Comparison of ENCODE assay signal across 9 mouse cellular contexts in the genomic region with DNA sequence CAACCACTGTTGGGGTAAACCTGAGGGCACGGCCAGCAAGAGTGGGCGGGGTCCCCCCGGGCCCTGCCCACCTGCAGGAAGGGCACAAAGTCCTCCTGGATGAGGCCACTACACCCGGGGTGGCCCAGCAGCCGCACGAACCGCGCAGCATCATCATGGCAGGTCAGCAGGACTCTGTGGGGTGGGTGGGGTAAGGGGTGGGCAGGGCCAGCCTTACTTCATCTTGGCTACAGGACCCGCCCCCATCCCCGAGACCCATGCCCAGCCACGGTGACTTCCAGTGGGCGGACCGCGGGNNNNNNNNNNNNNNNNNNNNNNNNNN. TPM values are rescaled to one million over a fixed set of nuclear protein-coding genes. Genes with fewer than 3 reads are reported as not detected.
DNase-seq lines count a peak whose midpoint lies in the region; ATAC-seq lines count a peak whose summit lies in the region.
"Had no signal": no experiment of that assay in that cellular context is flagged by ENCODE, and none has a peak within 500 bp of the region (broad histone marks: within the 10 kb centered on the region; RNA-seq: fewer than 3 reads in every experiment).

No protein-coding gene starts in this region.

- H3K9ac ChIP-seq in heart, embryonic 13.5 days, result no peak overlapping the region
- H3K9ac ChIP-seq in stomach, embryonic 16.5 days (ENCODE audit: low read length), result no peak overlapping the region

- DNase-seq in heart, adult 11 months, result no peak
- DNase-seq in CD4-positive helper T cell, adult 2 months (ENCODE audit: low read depth, low spot score), result peak; percentile 60
- DNase-seq in liver, result peak; percentile 8
- no peak for DNase-seq in urinary bladder, postnatal 36 days (ENCODE audit: low spot score in 2 of 2)

- peak overlapping the region; percentile 18 for H3K4me2 ChIP-seq in heart, embryonic 13.5 days
- H3K4me2 ChIP-seq in stomach, embryonic 16.5 days (ENCODE audit: low read depth, low read length), result no peak overlapping the region

- peaks cover 32% of the 10 kb centered on the region for H3K9me3 ChIP-seq in heart, embryonic 13.5 days
- peaks cover 34% of the 10 kb centered on the region for H3K9me3 ChIP-seq in stomach, embryonic 16.5 days (replicated peaks; ENCODE audit: control insufficient read depth, low read length)

- 75% methylated on average over 14 of the region's 14 CpGs for WGBS in heart, embryonic 13.5 days
- 62% methylated on average over 14 of the region's 14 CpGs for WGBS in stomach, embryonic 16.5 days

- H3K27ac ChIP-seq in heart, embryonic 13.5 days (replicated peaks), result no peak overlapping the region
- no peak overlapping the region for H3K27ac ChIP-seq in stomach, embryonic 16.5 days (ENCODE audit: low read length)

- peaks cover 39% of the 10 kb centered on the region for H3K36me3 ChIP-seq in heart, embryonic 13.5 days
- H3K36me3 ChIP-seq in stomach, embryonic 16.5 days (ENCODE audit: control insufficient read depth, insufficient read depth, low read length), result peaks cover 36% of the 10 kb centered on the region

- peak overlapping the region; percentile 13; the same call in 1 of the 2 replicates for H3K4me3 ChIP-seq in heart, embryonic 13.5 days
- H3K4me3 ChIP-seq in stomach, embryonic 16.5 days (replicated peaks; ENCODE audit: low read length), result no peak overlapping the region

- no peaks in the 10 kb centered on the region for H3K27me3 ChIP-seq in heart, embryonic 13.5 days (replicated peaks)
- H3K27me3 ChIP-seq in stomach, embryonic 16.5 days (ENCODE audit: control insufficient read depth, insufficient read depth, low read length), result no peaks in the 10 kb centered on the region

- 0 out of 2 replicates have a peak, but pooled peaks have one; percentile 5 for ATAC-seq in heart, embryonic 13.5 days (ENCODE audit: extremely low read depth, insufficient number of reproducible peaks, low FRiP score, low TSS enrichment)
- peak; percentile 36 for ATAC-seq in common myeloid progenitor, adult 5-6 weeks (replicated peaks; ENCODE audit: low read depth, poor library complexity, severe bottlenecking)
- peak; percentile 69 for ATAC-seq in stomach, embryonic 16.5 days (ENCODE audit: insufficient read depth, low FRiP score)
- no peak for ATAC-seq in activated CD4-positive, CD25-positive, alpha-beta regulatory T cell, adult 4 months

- no peaks in the 10 kb centered on the region for H3K4me1 ChIP-seq in heart, embryonic 13.5 days
- no peaks in the 10 kb centered on the region for H3K4me1 ChIP-seq in stomach, embryonic 16.5 days (ENCODE audit: control insufficient read depth, insufficient read depth, low read length)

RNA-seq across cellular contexts. Expression of a gene that starts 36.0 kb away (rescaled TPM):
- 116 and 118 TPM in 2 replicates for polyA plus RNA-seq in heart, embryonic 13.5 days (2015; fragmentation: Nextera tagmentation; extraction: Ambion mirVana)
- 11.1 and 23.5 TPM in 2 replicates for total RNA-seq in common myeloid progenitor, adult 5-6 weeks (2017)
- 81.1 and 86.7 TPM in 2 replicates for polyA plus RNA-seq in stomach, embryonic 16.5 days (2015; fragmentation: Nextera tagmentation; extraction: Ambion mirVana)
- 10 to 100 TPM; 11.5 to 12.8 TPM for polyA plus RNA-seq in activated CD4-positive, CD25-positive, alpha-beta regulatory T cell, adult 4 months (2017; shearing (Covaris generic))

RNA-seq across cellular contexts. Expression of a gene that starts 52.9 kb away (rescaled TPM):
- polyA plus RNA-seq in heart, embryonic 13.5 days (2015; fragmentation: Nextera tagmentation; extraction: Ambion mirVana), result not detected in 2 replicates
- total RNA-seq in common myeloid progenitor, adult 5-6 weeks (2017), result not detected in 2 replicates
- not detected in 2 replicates for polyA plus RNA-seq in stomach, embryonic 16.5 days (2015; fragmentation: Nextera tagmentation; extraction: Ambion mirVana)
- polyA plus RNA-seq in activated CD4-positive, CD25-positive, alpha-beta regulatory T cell, adult 4 months (2017; shearing (Covaris generic)), result not detected
- total RNA-seq: gastrocnemius, postnatal 4 days had no signal

Comparison
In these comparisons a context has a peak if more than half of its experiments do, and no peak if none do; other contexts are left out.
1. DNase-seq: peak in CD4-positive helper T cell, adult 2 months (single experiment) and liver (single experiment); none in heart, adult 11 months (single experiment) and urinary bladder, postnatal 36 days (0 of 2).